ENCODE assay signal across 8 mouse cellular contexts in the genomic region with DNA sequence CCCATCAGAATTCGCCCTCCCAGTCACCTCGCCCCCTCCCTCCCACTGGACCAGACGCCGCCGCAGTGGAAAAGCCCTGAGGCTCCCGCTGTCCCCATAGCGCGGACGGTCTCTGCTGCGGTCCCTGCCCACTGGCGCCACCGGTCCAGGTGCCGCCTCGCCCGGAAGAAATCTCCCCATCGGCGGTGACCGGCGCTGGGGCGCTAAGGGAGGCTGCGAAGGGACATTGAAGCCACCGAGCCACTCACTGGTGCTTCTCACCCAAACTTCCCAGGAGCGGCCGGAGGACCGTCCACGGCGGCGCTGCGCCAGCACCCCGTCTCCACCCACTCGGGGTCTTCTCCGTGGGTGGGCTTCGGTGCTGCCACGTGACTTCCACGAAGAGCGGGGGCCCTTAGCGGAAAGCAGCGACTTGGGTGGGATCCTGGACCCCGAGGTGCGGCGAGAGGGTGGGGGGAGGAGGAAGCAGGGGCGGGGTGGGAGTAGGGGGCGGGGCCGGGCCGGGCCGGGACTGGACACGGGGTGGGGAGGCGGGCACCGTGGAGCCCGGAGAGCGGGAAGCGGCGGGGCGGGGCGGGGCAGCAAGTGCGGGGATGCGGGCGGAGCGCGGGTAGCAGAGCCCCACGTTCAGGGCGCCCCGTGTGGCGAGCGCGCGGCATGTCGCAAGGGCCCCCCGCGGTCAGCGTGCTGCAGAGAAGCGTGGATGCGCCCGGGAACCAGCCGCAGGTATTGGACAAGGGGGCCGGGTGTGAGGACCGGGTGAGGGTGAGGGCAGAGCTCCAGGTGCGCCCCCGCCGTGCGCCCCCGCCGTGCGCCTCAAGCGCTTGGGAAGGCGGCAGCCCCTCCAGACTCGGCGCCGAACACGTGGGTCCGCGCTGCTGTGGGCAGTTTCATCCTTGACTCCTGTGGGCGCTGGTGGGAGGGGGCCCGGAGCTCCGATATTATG. TPM values are rescaled to one million over a fixed set of nuclear protein-coding genes. Genes with fewer than 3 reads are reported as not detected.
DNase-seq lines count a peak whose midpoint lies in the region; ATAC-seq lines count a peak whose summit lies in the region.

Batf3 (plus strand) TSS at position 46 of the 946 bp plus-strand sequence.

- peak; percentile 56 for DNase-seq in right cerebral cortex, postnatal 14 days
- no peak for DNase-seq in right cerebral cortex, adult 18-20 months
- peak; percentile 54 for DNase-seq in embryo, embryonic 9.5 days (ENCODE audit: extremely low spot score)
- DNase-seq in kidney, postnatal 10 days: peak; percentile 77
- DNase-seq in lung, postnatal 4 days: peak; percentile 67 to 72
- peak; percentile 26 to 77 for DNase-seq in spleen, postnatal 4 days (ENCODE audit: low spot score in 2 of 2)
- DNase-seq in c-Kit-positive CD71-positive TER-119-positive erythroid progenitor cells, embryonic 14.5 days (ENCODE audit: low spot score): no peak

- H3K27me3 ChIP-seq in heart, embryonic 14.5 days (ENCODE audit: control insufficient read depth, insufficient read depth, low read length): 0 out of 2 replicates have a peak, but pooled peaks cover 3% of the 10 kb centered on the region

- H3K27ac ChIP-seq in heart, embryonic 14.5 days (replicated peaks in 1 of 2; ENCODE audit: control insufficient read depth in 1 of 2, insufficient read depth in 1 of 2, low read depth in 2 of 2, low read length in 2 of 2): no peak within 1 kb of the TSS

- ATAC-seq in heart, embryonic 14.5 days (ENCODE audit: insufficient number of reproducible peaks, insufficient read depth, low FRiP score, low read depth): peak; percentile 31; the same call in 1 of the 2 replicates

- no peaks in the 10 kb centered on the region for H3K36me3 ChIP-seq in heart, embryonic 14.5 days (ENCODE audit: control insufficient read depth, insufficient read depth, low read length)

- H3K4me2 ChIP-seq in heart, embryonic 14.5 days (ENCODE audit: low read length): peak within 1 kb of the TSS; percentile 100

- H3K9ac ChIP-seq in heart, embryonic 14.5 days (ENCODE audit: low read length): peak within 1 kb of the TSS; percentile 76

- 1% methylated on average over 83 of the region's 95 CpGs for WGBS in heart, embryonic 14.5 days

- no peaks in the 10 kb centered on the region for H3K9me3 ChIP-seq in heart, embryonic 14.5 days (ENCODE audit: control insufficient read depth, low read length)

- peak within 1 kb of the TSS; percentile 68 to 75 for H3K4me3 ChIP-seq in heart, embryonic 14.5 days (ENCODE audit: control insufficient read depth in 1 of 2, insufficient read depth in 1 of 2, low read depth in 1 of 2, low read length in 2 of 2)

- H3K4me1 ChIP-seq in heart, embryonic 14.5 days (ENCODE audit: control insufficient read depth in 2 of 2, insufficient read depth in 2 of 2, low read length in 2 of 2): peaks cover 4 to 9% of the 10 kb centered on the region in 2 experiments; a peak in 3 of 4 replicates

RNA-seq across cellular contexts. Expression of gene Batf3, which starts in this region (rescaled TPM):
- 2.5 and 3.0 TPM in 2 replicates for polyA plus RNA-seq in heart, embryonic 14.5 days (2014; fragmentation: Nextera tagmentation; extraction: Ambion mirVana)

Comparison
In these comparisons a context has a peak if more than half of its experiments do, and no peak if none do; other contexts are left out.
1. DNase-seq: peak in right cerebral cortex, postnatal 14 days (single experiment), embryo, embryonic 9.5 days (single experiment), kidney, postnatal 10 days (single experiment), lung, postnatal 4 days (2 of 2) and spleen, postnatal 4 days (2 of 2); none in right cerebral cortex, adult 18-20 months (single experiment) and c-Kit-positive CD71-positive TER-119-positive erythroid progenitor cells, embryonic 14.5 days (single experiment).